Mouse (Mus musculus) Patski (cell line): ENCODE results near the gene Zfp867. TPM values are rescaled to one million over a fixed set of nuclear protein-coding genes. Genes with fewer than 3 reads are reported as not detected.
A peak's percentile ranks its signal among the peaks of the same experiment; 100 is the strongest.

Source experiments
- ATAC-seq: fragments of 100-300 bp; one replicate; pipeline ENCODE4 v1.8.0; 2021
- CTCF ChIA-PET: fragments of 350-600 bp; sonication (Branson Sonifier 250); formaldehyde crosslinking; loops from one replicate; lab custom pipeline; 2022; ENCODE audit warnings: inconsistent platforms; lab: Charles Lee
- POLR2A ChIA-PET: fragments of 350-600 bp; sonication (Branson Sonifier 250); formaldehyde crosslinking; loops from one replicate; lab custom pipeline; 2022; ENCODE audit warnings: antibody characterized with exemption, inconsistent platforms; lab: Charles Lee
- DNase-seq: peaks from one replicate; pipeline ENCODE4 v3.0.0-alpha.2; 2011; ENCODE audit warnings: low read depth, low spot score
- H3K27me3 ChIP-seq: fragments of 371-371 bp; one replicate; pipeline ENCODE4 v1.5.1; 2021
- CTCF ChIP-seq: fragments of 100-300 bp; IDR thresholded peaks from one replicate; pipeline ENCODE4 v1.5.1; 2021
- in situ Hi-C: fragments of 300-500 bp; cut with MboI; formaldehyde crosslinking; loops from 3 replicates; pipeline ENCODE4 v1.11.1; 2018; ENCODE audit warnings: low pct_unique_long_range_greater_than_20kb, mixed read lengths
- polyA plus RNA-seq: library from polyadenylated mRNA; unstranded; gene quantifications from one replicate; pipeline ENCODE4 v1.2.3, GENCODE M21; 2021

Gene Zfp867
- polyA plus RNA-seq: 8.0 TPM

GRCm38 (mm10) chr11:59472326-59472677, at the start of gene Zfp867:
Zfp867 (minus strand) TSS chr11:59472474.
- TF ChIP-seq CTCF: no peak
- ChIA-PET CTCF (interaction anchor here (1.1 to 1.4 kb wide), 2 partner anchors 14 to 263 kb away, joined by 3 to 4 read pairs; no protein-coding TSS in a partner anchor), POLR2A (interaction anchor here (0.6 to 1.2 kb wide), 2 partner anchors 14 to 24 kb away, joined by 3 to 6 read pairs; no protein-coding TSS in a partner anchor)
- DNase-seq: peak; percentile 43
- no peaks in the 10 kb centered on the region for H3K27me3 ChIP-seq
- ATAC-seq: peak; percentile 94
- in situ Hi-C loops: loop anchor here (5.0 kb wide), 1 partner anchor 245 kb away; the partner anchor contains the start of gene Arf1

- DNase-seq: no peak
- in situ Hi-C loops: loop anchor here (10.0 kb wide), 1 partner anchor 255 kb away; no protein-coding TSS in a partner anchor
- POLR2A ChIA-PET: no interaction called here
Measured at GRCm38 (mm10) chr11:59519741-59520495, 47.6 kb upstream of the Zfp867 start.

GRCm38 (mm10) chr11:59518226-59518625, 46.0 kb upstream of the Zfp867 start:
- in situ Hi-C loops: no loop called here
- ATAC-seq: no peak
- TF ChIP-seq CTCF: no peak
- H3K27me3 ChIP-seq: no peaks in the 10 kb centered on the region
- CTCF ChIA-PET: interaction anchor here (0.9 to 4.6 kb wide), 3 partner anchors 7 to 51 kb away, joined by 3 to 15 read pairs (median 4); no protein-coding TSS in a partner anchor
- POLR2A ChIA-PET: no interaction called here
- DNase-seq: no peak

More at GRCm38 (mm10) chr11:59519741-59520495, 47.6 kb upstream of the Zfp867 start:
- CTCF ChIA-PET: no interaction called here
- ATAC-seq: no peak
- no peak for TF ChIP-seq CTCF
- no peaks in the 10 kb centered on the region for H3K27me3 ChIP-seq

- ChIA-PET POLR2A (interaction anchor here (0.6 kb wide), 2 partner anchors 16 to 239 kb away, joined by 3 read pairs; no protein-coding TSS in a partner anchor), CTCF (interaction anchor here (0.9 to 4.6 kb wide), 3 partner anchors 8 to 52 kb away, joined by 3 to 15 read pairs (median 4); no protein-coding TSS in a partner anchor)
- TF ChIP-seq CTCF: no peak
- in situ Hi-C loops: no loop called here
- ATAC-seq (no peak), DNase-seq (no peak)
- H3K27me3 ChIP-seq: no peaks in the 10 kb centered on the region
Measured at GRCm38 (mm10) chr11:59517441-59517840, 45.2 kb upstream of the Zfp867 start.

GRCm38 (mm10) chr11:59514789-59515188, 42.5 kb upstream of the Zfp867 start:
- no peak for DNase-seq
- TF ChIP-seq CTCF: no peak
- in situ Hi-C loops: no loop called here
- POLR2A ChIA-PET: no interaction called here
- H3K27me3 ChIP-seq: no peaks in the 10 kb centered on the region
- ATAC-seq: no peak
- CTCF ChIA-PET: interaction anchor here (1.4 to 4.6 kb wide), 2 partner anchors 10 to 98 kb away, joined by 4 to 15 read pairs; no protein-coding TSS in a partner anchor

- ATAC-seq: no peak
- in situ Hi-C loops: no loop called here
- CTCF ChIA-PET: interaction anchor here (1.4 to 4.6 kb wide), 2 partner anchors 11 to 98 kb away, joined by 4 to 15 read pairs; no protein-coding TSS in a partner anchor
- H3K27me3 ChIP-seq: no peaks in the 10 kb centered on the region
- TF ChIP-seq CTCF: no peak
- POLR2A ChIA-PET: no interaction called here
- no peak for DNase-seq
Measured at GRCm38 (mm10) chr11:59514381-59514780, 42.1 kb upstream of the Zfp867 start.

GRCm38 (mm10) chr11:59513556-59513955, 41.3 kb upstream of the Zfp867 start:
- in situ Hi-C loops: no loop called here
- no peak for DNase-seq
- H3K27me3 ChIP-seq: no peaks in the 10 kb centered on the region
- no peak for TF ChIP-seq CTCF
- no peak for ATAC-seq
- POLR2A ChIA-PET: no interaction called here
- CTCF ChIA-PET: interaction anchor here (4.6 kb wide), 1 partner anchor 12 kb away, joined by 15 read pairs; no protein-coding TSS in a partner anchor

GRCm38 (mm10) chr11:59512733-59513132, 40.5 kb upstream of the Zfp867 start:
- in situ Hi-C loops: no loop called here

GRCm38 (mm10) chr11:59511558-59511957, 39.3 kb upstream of the Zfp867 start:
- ATAC-seq (no peak), DNase-seq (no peak)
- POLR2A ChIA-PET: no interaction called here
- CTCF ChIA-PET: interaction anchor here (1.9 kb wide), 1 partner anchor 14 kb away, joined by 10 read pairs; the partner anchor contains the start of gene Zkscan17
- TF ChIP-seq CTCF: no peak
- in situ Hi-C loops: no loop called here
- no peaks in the 10 kb centered on the region for H3K27me3 ChIP-seq

More at GRCm38 (mm10) chr11:59512733-59513132, 40.5 kb upstream of the Zfp867 start:
- ChIA-PET CTCF (interaction anchor here (1.4 kb wide), 1 partner anchor 13 kb away, joined by 4 read pairs; no protein-coding TSS in a partner anchor), POLR2A (no interaction called here)
- TF ChIP-seq CTCF: no peak
- DNase-seq (no peak), ATAC-seq (no peak)
- H3K27me3 ChIP-seq: no peaks in the 10 kb centered on the region

- no peak for DNase-seq
- no peaks in the 10 kb centered on the region for H3K27me3 ChIP-seq
- ATAC-seq: peak; percentile 22
- in situ Hi-C loops: no loop called here
- ChIA-PET CTCF (interaction anchor here (1.1 kb wide), 1 partner anchor 65 kb away, joined by 3 read pairs; no protein-coding TSS in a partner anchor), POLR2A (interaction anchor here (0.6 kb wide), 1 partner anchor 31 kb away, joined by 3 read pairs; no protein-coding TSS in a partner anchor)
- TF ChIP-seq CTCF: no peak
Measured at GRCm38 (mm10) chr11:59506713-59507074, 34.4 kb upstream of the Zfp867 start.
